Mouse (Mus musculus) intestine, embryonic 16.5 days (tissue): ENCODE results near the gene Ccl6. TPM values are rescaled to one million over a fixed set of nuclear protein-coding genes. Genes with fewer than 3 reads are reported as not detected.

ENCODE experiments used
- ATAC-seq: fragments of 200-750 bp; cut with Nextera tagmentation; 2 replicates; pipeline ENCODE4 v1.8.0; 2017; ENCODE audit warnings: moderate TSS enrichment, moderate library complexity
- H3K27ac ChIP-seq: fragments of 300-500 bp; sonication (generic); 2 replicates; pipeline ENCODE4 v1.5.1; 2014; ENCODE audit warnings: mild to moderate bottlenecking, low read length
- H3K27me3 ChIP-seq: fragments of 300-500 bp; sonication (generic); replicated peaks from 2 replicates; pipeline ENCODE4 v1.6.1; 2014; ENCODE audit warnings: low read length, control low read depth, mixed read lengths; ENCODE audit not compliant: control insufficient read depth, insufficient read depth
- H3K36me3 ChIP-seq: fragments of 300-500 bp; sonication (generic); 2 replicates; pipeline ENCODE4 v1.6.1; 2014; ENCODE audit warnings: low read length, control low read depth; ENCODE audit not compliant: control insufficient read depth, insufficient read depth
- H3K4me1 ChIP-seq: fragments of 300-500 bp; sonication (generic); 2 replicates; pipeline ENCODE4 v1.6.1; 2014; ENCODE audit warnings: low read length, control low read depth, mixed read lengths; ENCODE audit not compliant: control insufficient read depth, insufficient read depth
- H3K4me2 ChIP-seq: fragments of 300-500 bp; sonication (generic); 2 replicates; pipeline ENCODE4 v1.6.1; 2014; ENCODE audit warnings: low read depth, low read length, control low read depth
- H3K4me3 ChIP-seq: fragments of 300-500 bp; sonication (generic); 2 replicates; pipeline ENCODE4 v1.5.1; 2014; ENCODE audit warnings: mild to moderate bottlenecking, low read length
- H3K9ac ChIP-seq: fragments of 300-500 bp; sonication (generic); 2 replicates; pipeline ENCODE4 v1.6.1; 2014; ENCODE audit warnings: low read depth, low read length
- H3K9me3 ChIP-seq: fragments of 300-500 bp; sonication (generic); 2 replicates; pipeline ENCODE4 v1.6.1; 2016; ENCODE audit warnings: low read length, control low read depth; ENCODE audit not compliant: control insufficient read depth
- WGBS: fragments of 180-500 bp; shearing (Covaris S2); extraction: QIAGEN DNeasy Blood & Tissue Kit; methylation state at CpG from one replicate; pipeline ENCODE4 v1.1.7; 2014; 5-methylcytosine and 5-hydroxymethylcytosine counted together
- polyA plus RNA-seq: library from polyadenylated mRNA; unstranded; fragments of >200 nt; fragmentation: Nextera tagmentation; extraction: Ambion mirVana; gene quantifications from 2 replicates; pipeline ENCODE4 v1.2.1, GENCODE M21; 2015

Gene Ccl6
- polyA plus RNA-seq, 1 experiment from 2014 or later, result 30.3 TPM

DNA sequence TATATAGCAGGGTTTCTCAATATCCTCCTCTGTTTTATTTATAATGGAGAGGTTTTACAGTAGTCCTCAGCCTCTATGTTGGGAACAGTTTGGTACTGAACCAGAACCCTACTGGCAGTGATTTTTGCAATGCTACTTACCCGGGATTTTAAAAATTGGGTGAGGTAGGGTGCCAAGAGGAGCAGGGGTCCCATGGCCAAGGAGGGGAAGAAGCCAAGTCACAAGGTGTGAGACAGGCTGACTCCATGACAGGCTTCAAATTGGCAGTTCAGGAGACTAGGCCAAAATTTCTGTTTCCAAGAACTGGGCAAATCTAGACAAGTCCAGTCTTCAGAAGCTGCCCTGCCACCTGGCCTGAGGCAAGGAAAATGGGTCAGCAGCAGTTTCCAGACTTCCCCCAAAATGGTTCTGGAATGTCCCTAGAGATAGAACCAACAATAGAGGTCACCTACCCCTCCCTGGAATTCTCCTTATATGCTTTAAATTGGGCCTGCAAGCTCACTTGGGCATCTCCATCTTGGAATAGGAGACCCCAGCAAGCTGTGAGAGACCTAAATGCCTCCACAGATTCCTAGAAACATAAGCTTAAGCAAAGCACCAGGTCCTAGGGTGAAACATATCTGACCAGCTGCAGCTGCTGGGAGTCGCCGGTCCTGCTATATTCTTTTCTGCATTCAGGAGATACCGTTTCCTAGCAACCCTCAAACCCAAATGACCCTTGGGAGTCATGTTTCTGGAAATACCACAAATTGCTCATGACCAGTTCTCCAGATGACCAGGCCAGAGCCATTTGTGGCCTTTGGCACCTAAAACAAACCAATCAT lies 10.0 kb downstream of the Ccl6 start:
- H3K27me3 ChIP-seq, result no peaks in the 10 kb centered on the region
- 64% methylated on average over 4 of the region's 4 CpGs for WGBS
- no peaks in the 10 kb centered on the region for H3K36me3 ChIP-seq
- no peak overlapping the region for H3K4me2 ChIP-seq
- ATAC-seq, result no peak
- no peaks in the 10 kb centered on the region for H3K9me3 ChIP-seq
- no peak overlapping the region for H3K27ac ChIP-seq
- no peak overlapping the region for H3K9ac ChIP-seq
- no peaks in the 10 kb centered on the region for H3K4me1 ChIP-seq
- H3K4me3 ChIP-seq, result no peak overlapping the region

DNA sequence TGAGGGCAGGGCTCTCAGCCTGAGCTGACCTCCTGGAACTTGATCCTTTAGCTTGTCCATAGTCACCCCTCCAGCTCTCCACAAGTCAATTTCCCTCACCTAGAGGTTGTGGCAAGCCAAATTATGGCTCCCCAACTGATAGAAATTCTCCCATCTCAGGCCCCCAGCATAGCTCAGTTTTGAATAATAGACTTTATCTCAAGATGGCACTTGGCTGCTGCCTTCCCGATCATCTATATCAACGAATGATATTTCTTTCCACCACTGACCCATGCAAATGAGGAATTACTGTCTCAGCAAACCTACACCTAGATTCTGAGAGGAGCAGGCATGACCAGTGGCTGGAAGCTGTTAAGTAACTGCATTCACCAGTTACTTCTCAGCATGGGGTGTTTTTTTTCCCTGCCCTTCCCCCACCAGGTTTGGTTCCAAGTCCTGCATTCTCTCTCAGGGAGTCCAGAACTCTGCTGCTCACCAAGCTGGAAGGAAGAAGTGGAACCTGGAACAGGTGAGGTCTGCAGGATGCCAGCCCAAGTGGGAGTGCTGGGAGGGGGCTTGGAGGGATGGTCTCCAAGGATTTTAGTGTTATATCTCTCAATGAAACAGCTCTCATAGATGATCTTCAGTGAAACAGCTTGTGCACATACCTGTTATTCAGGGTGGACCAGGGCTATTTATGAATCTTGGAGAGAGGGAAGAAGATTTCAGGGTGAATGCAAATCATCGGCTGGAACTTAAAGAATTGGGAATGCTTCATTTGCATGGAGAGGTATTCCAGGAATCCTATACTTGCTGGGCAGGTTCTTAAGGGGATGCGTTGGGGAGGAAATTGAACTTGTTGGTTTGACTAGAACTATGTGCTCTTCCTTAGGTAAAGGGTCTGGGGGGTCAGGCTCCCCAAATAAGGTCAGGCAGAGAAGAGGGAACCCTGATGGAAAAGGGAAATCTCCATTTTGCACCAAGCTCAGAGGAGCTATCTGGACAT lies 11.0 kb downstream of the Ccl6 start:
- H3K4me1 ChIP-seq, result no peaks in the 10 kb centered on the region
- no peak overlapping the region for H3K4me3 ChIP-seq
- WGBS, result 70% methylated on average over 4 of the region's 4 CpGs
- no peak overlapping the region for H3K27ac ChIP-seq
- no peak overlapping the region for H3K4me2 ChIP-seq
- no peaks in the 10 kb centered on the region for H3K9me3 ChIP-seq
- no peaks in the 10 kb centered on the region for H3K27me3 ChIP-seq
- no peaks in the 10 kb centered on the region for H3K36me3 ChIP-seq
- H3K9ac ChIP-seq, result no peak overlapping the region
- ATAC-seq, result no peak

DNA sequence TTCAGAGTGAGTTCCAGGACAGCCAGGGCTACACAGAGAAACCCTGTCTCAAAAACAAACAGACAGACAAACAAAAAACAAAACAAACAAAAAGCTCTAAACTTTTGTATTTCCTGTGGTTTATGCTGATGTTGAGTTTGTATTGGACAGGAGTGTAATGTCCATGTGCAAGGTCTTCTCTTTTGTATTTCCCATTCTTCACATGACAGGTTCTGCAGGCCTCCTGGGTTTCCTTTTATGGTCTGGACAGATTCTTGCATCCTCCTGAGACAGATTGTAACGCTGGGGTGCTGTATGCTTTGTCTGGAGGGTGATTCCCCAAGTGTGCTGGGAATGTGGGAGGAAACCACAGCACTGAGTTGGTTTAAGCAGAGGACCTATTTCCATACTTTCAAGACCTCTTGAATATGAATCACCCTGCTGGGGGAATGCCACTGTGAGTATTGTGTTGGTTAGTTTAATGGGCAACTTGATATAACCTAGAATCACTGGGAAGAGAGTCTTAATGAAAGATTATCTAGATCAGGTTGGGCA lies 12.1 kb downstream of the Ccl6 start:
- 57% methylated on average over 1 of the region's 1 CpGs for WGBS
- Histone ChIP-seq H3K4me2 (no peak overlapping the region), H3K36me3 (no peaks in the 10 kb centered on the region), H3K9ac (no peak overlapping the region), H3K4me3 (no peak overlapping the region), H3K4me1 (no peaks in the 10 kb centered on the region), H3K27me3 (no peaks in the 10 kb centered on the region), H3K27ac (no peak overlapping the region), H3K9me3 (no peaks in the 10 kb centered on the region)
- ATAC-seq, result no peak

DNA sequence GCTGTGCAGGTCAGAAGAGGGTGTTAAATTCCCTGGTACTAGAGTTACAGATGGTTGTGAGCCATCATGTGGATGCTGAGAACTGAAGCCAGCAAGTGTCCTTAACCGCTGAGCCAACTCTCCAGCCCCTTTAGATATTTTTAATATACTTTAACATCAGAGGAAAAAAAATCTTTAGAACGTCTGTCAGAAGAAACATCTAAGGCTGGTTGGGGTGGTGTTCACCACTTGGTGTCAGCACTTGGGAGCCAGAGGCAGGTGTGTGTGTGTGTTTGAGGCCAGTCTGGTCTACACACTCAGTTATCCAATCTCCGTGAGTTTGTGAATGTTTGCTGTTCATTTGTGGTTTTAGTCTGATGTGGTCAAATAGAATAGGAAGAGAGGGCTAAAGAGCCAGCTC lies 13.9 kb downstream of the Ccl6 start:
- Histone ChIP-seq H3K9ac (no peak overlapping the region), H3K27ac (no peak overlapping the region), H3K4me3 (no peak overlapping the region), H3K4me1 (no peaks in the 10 kb centered on the region), H3K27me3 (no peaks in the 10 kb centered on the region), H3K4me2 (no peak overlapping the region), H3K9me3 (no peaks in the 10 kb centered on the region), H3K36me3 (no peaks in the 10 kb centered on the region)
- no peak for ATAC-seq
- WGBS, result 84% methylated on average over 3 of the region's 3 CpGs

DNA sequence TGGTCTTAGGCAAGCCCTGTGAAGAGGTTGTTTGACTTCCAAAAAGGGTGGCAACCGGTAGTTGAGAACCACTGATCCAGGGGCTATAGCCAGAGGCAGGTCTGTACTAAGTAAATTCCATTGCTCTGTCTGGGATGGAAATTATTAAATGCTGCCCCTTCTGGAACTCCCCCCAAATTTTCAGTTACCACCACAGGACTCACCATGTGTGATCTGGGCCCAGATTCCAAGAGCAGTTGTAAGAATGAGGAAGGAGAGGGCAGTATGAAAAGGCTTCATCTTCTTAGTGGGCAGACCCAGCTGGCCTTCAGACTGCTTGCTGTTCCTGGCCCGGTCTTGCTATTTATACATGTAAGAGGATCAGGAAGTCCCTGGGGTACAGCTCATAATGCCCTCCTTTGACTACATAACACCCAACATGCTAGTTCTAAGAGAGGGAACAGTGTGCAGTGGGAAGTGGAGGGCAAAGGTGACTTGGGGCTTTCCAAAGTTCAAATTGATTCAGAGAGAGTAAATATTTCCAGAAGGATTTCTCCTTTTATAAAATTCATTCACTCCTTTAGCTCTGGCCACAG lies 14.6 kb downstream of the Ccl6 start, which contains the start of gene Ccl9:
Ccl9 (minus strand) TSS at position 451 of the 575 bp plus-strand sequence.
- Histone ChIP-seq H3K4me1 (no peaks in the 10 kb centered on the region), H3K27me3 (no peaks in the 10 kb centered on the region), H3K4me2 (no peak within 1 kb of the TSS), H3K4me3 (no peak within 1 kb of the TSS), H3K27ac (no peak within 1 kb of the TSS), H3K9me3 (no peaks in the 10 kb centered on the region), H3K36me3 (no peaks in the 10 kb centered on the region), H3K9ac (no peak within 1 kb of the TSS)
- WGBS, result 43% methylated on average over 2 of the region's 2 CpGs
- no peak for ATAC-seq

DNA sequence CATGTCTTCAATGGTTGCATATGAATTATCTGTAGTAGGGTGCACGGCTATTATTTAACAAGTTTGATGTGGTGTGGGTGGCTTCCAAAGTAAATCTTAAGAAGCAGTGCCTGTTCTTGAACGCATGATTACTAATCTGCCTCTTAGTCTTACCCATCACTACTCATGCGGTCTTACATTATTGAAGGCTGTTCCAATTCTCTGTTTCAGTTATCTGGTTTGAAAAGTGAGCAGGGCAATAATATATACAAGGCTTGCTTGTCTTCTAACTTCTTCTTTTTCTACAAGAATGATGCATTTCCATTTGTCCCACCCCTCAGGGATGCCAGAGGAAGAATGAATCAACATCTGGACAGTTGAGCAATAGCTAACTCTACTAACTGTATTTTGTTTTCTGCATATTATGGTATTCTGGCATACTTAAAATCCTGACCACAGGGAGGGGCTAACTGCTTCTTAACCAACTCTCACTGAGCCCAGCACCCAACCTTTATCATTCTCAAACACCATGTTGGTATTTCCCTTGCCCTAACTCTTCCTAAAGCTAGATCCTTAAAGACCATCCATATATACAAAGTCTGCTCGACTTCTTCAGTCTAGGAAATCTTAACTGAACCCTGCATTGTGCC lies 15.8 kb downstream of the Ccl6 start:
- 82% methylated on average over 4 of the region's 4 CpGs for WGBS
- no peak overlapping the region for H3K9ac ChIP-seq
- H3K27me3 ChIP-seq, result no peaks in the 10 kb centered on the region
- no peaks in the 10 kb centered on the region for H3K9me3 ChIP-seq
- H3K27ac ChIP-seq, result no peak overlapping the region
- H3K4me3 ChIP-seq, result no peak overlapping the region
- no peaks in the 10 kb centered on the region for H3K4me1 ChIP-seq
- no peak for ATAC-seq
- H3K4me2 ChIP-seq, result no peak overlapping the region
- H3K36me3 ChIP-seq, result no peaks in the 10 kb centered on the region

DNA sequence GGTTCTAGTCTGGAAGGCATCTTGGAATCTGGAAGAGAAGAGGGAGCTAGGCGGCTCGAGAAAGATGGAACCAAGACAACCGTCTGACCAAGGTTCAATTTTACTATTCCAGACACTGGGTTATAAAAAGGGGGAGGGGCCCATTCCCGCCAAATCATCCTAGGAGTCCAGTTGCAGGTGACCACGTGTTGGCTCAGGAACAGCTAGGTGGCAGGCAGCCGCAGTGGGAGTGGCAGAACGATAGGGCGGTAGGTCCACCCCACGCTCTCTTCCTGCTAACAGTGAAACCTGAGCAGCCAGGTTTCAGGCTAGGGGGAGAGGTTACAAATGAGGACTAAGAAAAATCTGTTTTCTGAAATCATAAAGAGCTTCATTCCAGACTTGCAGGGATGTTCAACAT lies 20.1 kb downstream of the Ccl6 start:
- peak; percentile 52; the same call in 1 of the 2 replicates for ATAC-seq
- no peak overlapping the region for H3K9ac ChIP-seq
- H3K27ac ChIP-seq, result no peak overlapping the region
- 45% methylated on average over 9 of the region's 9 CpGs for whole genome bisulfite sequencing
- no peaks in the 10 kb centered on the region for H3K36me3 ChIP-seq
- no peak overlapping the region for H3K4me2 ChIP-seq
- no peaks in the 10 kb centered on the region for H3K4me1 ChIP-seq
- H3K9me3 ChIP-seq, result no peaks in the 10 kb centered on the region
- H3K27me3 ChIP-seq, result no peaks in the 10 kb centered on the region
- H3K4me3 ChIP-seq, result no peak overlapping the region

DNA sequence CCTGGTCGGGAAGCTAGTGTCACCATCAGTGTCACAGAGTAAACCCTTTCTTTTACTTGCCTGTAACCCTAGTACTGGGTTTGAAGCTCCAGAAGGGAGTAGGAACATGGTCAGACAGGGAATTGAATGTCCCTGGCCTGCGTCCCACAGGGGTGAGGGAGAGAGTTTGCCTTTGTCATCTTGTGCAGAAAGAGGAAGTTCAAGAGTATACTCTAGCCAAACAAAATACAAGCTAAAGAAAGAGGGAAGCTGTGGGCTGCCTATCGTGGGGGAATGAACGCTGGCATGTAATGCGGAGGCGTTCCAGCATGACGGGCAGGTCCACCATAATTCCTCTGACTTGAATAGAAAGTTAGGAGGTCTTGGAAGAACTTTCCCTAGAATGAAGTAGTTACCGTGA lies 20.7 kb downstream of the Ccl6 start:
- ATAC-seq, result no peak
- Histone ChIP-seq H3K9me3 (no peaks in the 10 kb centered on the region), H3K4me2 (no peak overlapping the region), H3K27me3 (no peaks in the 10 kb centered on the region), H3K4me1 (no peaks in the 10 kb centered on the region), H3K4me3 (no peak overlapping the region), H3K27ac (no peak overlapping the region), H3K36me3 (no peaks in the 10 kb centered on the region), H3K9ac (no peak overlapping the region)
- 86% methylated on average over 8 of the region's 8 CpGs for WGBS
